Mouse (Mus musculus): Measurements from ENCODE around the gene Wipi1.

GRCm38 (mm10) chr11:109622518-109623037 lies 10.8 kb upstream of the Wipi1 start:
- TF ChIP-seq CTCF (IDR thresholded peaks at IDR 0.05; ENCODE audit: low read depth) (no peak), EP300 (IDR thresholded peaks at IDR 0.05; ENCODE audit: low read depth) (no peak)
